Mouse (Mus musculus) heart, postnatal 0 days (tissue): Measurements from ENCODE around the gene Proser1. TPM values are rescaled to one million over a fixed set of nuclear protein-coding genes. Genes with fewer than 3 reads are reported as not detected.

ENCODE experiments used
- ATAC-seq: fragments of 200-750 bp; cut with Nextera tagmentation; 2 replicates; pipeline ENCODE4 v1.8.0; 2017; ENCODE audit warnings: low read depth, moderate number of reproducible peaks, moderate library complexity; ENCODE audit not compliant: insufficient read depth
- DNase-seq: peaks from one replicate; pipeline ENCODE4 v3.0.0-alpha.2; 2016; ENCODE audit warnings: low spot score
- H3K27ac ChIP-seq: fragments of 300-500 bp; sonication (generic); 2 replicates; pipeline ENCODE4 v1.5.1; 2014; ENCODE audit warnings: low read depth, mild to moderate bottlenecking
- H3K27me3 ChIP-seq: fragments of 300-500 bp; sonication (generic); 2 replicates; pipeline ENCODE4 v1.6.1; 2014; ENCODE audit warnings: low read length, mixed read lengths; ENCODE audit not compliant: control insufficient read depth, insufficient read depth
- H3K36me3 ChIP-seq: fragments of 300-500 bp; sonication (generic); replicated peaks from 2 replicates; pipeline ENCODE4 v1.6.1; 2014; ENCODE audit warnings: low read length, mixed read lengths; ENCODE audit not compliant: control insufficient read depth, insufficient read depth
- H3K4me1 ChIP-seq: fragments of 300-500 bp; sonication (generic); 2 replicates; pipeline ENCODE4 v1.6.1; 2014; ENCODE audit warnings: antibody characterized with exemption; ENCODE audit not compliant: control insufficient read depth, insufficient read depth
- H3K4me2 ChIP-seq: fragments of 300-500 bp; sonication (generic); 2 replicates; pipeline ENCODE4 v1.6.1; 2014; ENCODE audit warnings: low read depth, mild to moderate bottlenecking, low read length, moderate library complexity
- H3K4me3 ChIP-seq: fragments of 300-500 bp; sonication (generic); 2 replicates; pipeline ENCODE4 v1.5.1; 2014; ENCODE audit warnings: low read depth, low read length
- H3K9ac ChIP-seq: fragments of 300-500 bp; sonication (generic); replicated peaks from 2 replicates; pipeline ENCODE4 v1.6.1; 2014; ENCODE audit warnings: low read depth, low read length, mixed read lengths
- H3K9me3 ChIP-seq: fragments of 300-500 bp; sonication (generic); replicated peaks from 2 replicates; pipeline ENCODE4 v1.6.1; 2016; ENCODE audit warnings: low read length; ENCODE audit not compliant: control insufficient read depth
- CTCF ChIP-seq: IDR thresholded peaks from 2 replicates; pipeline ENCODE4 v1.5.1; 2016; ENCODE audit warnings: antibody characterized with exemption, control low read depth, low read depth
- EP300 ChIP-seq: IDR thresholded peaks from 2 replicates; pipeline ENCODE4 v1.6.1; 2016; ENCODE audit warnings: antibody characterized with exemption, low read depth
- whole genome bisulfite sequencing: fragments of 180-500 bp; shearing (Covaris S2); extraction: QIAGEN DNeasy Blood & Tissue Kit; methylation state at CpG from one replicate; pipeline ENCODE4 v1.1.7; 2014; 5-methylcytosine and 5-hydroxymethylcytosine counted together
- polyA plus RNA-seq: library from polyadenylated mRNA; unstranded; fragments of >200 nt; fragmentation: Nextera tagmentation; extraction: Ambion mirVana; gene quantifications from 2 replicates; pipeline ENCODE4 v1.2.1, GENCODE M21; 2015
- total RNA-seq: library from RNA; depleted of rRNA; stranded (reverse); fragments of >200 nt; gene quantifications from 2 replicates; pipeline ENCODE4 v1.2.3, GENCODE M21; 2014; ENCODE audit warnings: low replicate concordance; rRNA removed

Proser1 gene
- 2.4 and 4.3 TPM in 2 replicates for total RNA-seq
- 8.2 and 8.6 TPM in 2 replicates for polyA plus RNA-seq

DNA sequence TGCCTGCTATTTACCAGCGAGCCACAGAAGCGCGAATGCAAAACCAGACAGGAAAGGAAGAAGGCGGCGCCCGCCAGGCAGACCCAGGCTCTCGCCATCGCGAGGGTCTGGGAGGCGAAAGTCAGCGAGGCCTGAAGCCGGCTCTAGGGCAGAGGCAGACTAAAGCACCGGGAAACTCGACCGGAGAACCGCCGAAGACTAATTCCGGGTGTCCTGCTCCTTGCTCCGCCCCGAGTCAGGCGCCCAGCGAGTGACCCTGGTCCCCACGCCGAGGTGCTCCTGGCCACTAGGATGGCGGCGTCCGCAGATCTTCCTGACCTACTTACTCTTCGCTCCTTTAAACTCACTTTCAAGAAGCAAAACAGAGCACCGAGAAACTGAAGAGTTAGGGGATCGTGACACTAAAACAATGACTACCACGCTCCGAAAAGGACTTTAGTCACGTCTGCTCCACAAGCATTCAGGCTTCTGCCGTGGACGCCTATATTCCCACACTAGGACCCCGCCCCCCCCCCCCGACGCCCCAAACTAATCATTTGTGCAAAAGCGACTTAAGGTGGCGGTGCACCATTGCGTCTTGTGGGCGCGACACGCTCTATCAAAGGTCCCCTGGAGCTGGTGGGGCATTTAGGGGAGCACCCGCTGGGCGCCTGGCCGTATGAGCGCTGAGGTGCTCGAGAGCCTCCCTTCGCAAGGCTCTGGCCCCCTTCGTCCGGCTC, at the start of gene Proser1, which contains the start of gene Nhlrc3:
Gene Proser1 (plus strand): TSS at position 621 of the 719 bp plus-strand sequence.
Gene Nhlrc3 (minus strand): TSS at position 287 of the 719 bp plus-strand sequence.
- ATAC-seq (peak; percentile 97), DNase-seq (peak; percentile 95)
- H3K4me2 ChIP-seq = peak within 1 kb of the TSS; percentile 83
- no peaks in the 10 kb centered on the region for H3K9me3 ChIP-seq
- H3K9ac ChIP-seq = peak within 1 kb of the TSS; percentile 91
- peak within 1 kb of the TSS; percentile 86 for H3K27ac ChIP-seq
- H3K4me1 ChIP-seq = peaks cover 23% of the 10 kb centered on the region
- peak; percentile 92 for TF ChIP-seq EP300
- 0 out of 2 replicates have a peak, but pooled peaks have one; percentile 12 for TF ChIP-seq CTCF
- H3K27me3 ChIP-seq = no peaks in the 10 kb centered on the region
- under 1% methylated on average over 51 of the region's 52 CpGs for WGBS
- peaks cover 21% of the 10 kb centered on the region for H3K36me3 ChIP-seq
- peak within 1 kb of the TSS; percentile 90 for H3K4me3 ChIP-seq

DNA sequence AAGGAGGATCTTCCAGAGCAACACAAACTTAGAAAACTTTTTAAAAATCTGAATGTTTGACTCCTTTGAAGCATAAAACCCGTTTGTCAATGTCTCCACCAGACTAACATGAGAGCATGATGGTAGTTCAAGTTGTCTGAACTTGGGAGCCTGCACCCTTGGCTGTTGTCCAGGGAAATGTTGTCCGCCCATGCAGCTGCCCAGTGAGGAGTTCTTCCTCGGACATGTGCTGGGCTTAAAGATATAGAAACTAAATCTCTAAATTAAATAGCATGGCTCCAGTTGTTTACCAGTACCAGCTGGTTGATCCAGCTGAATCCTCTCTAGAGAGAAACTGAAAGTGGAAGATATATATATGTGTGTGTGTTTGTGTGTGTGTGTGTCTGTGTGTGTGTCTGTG, 49.5 kb upstream of the Proser1 start:
- DNase-seq (peak; percentile 15), ATAC-seq (no peak; the same call in 1 of the 2 replicates)
- 22% methylated on average over 3 of the region's 3 CpGs for WGBS
- Histone ChIP-seq H3K4me1 (peaks cover 11% of the 10 kb centered on the region), H3K27ac (no peak overlapping the region), H3K9me3 (no peaks in the 10 kb centered on the region), H3K4me2 (no peak overlapping the region), H3K27me3 (no peaks in the 10 kb centered on the region), H3K36me3 (no peaks in the 10 kb centered on the region), H3K9ac (no peak overlapping the region), H3K4me3 (no peak overlapping the region)
- TF ChIP-seq CTCF (no peak), EP300 (no peak)

DNA sequence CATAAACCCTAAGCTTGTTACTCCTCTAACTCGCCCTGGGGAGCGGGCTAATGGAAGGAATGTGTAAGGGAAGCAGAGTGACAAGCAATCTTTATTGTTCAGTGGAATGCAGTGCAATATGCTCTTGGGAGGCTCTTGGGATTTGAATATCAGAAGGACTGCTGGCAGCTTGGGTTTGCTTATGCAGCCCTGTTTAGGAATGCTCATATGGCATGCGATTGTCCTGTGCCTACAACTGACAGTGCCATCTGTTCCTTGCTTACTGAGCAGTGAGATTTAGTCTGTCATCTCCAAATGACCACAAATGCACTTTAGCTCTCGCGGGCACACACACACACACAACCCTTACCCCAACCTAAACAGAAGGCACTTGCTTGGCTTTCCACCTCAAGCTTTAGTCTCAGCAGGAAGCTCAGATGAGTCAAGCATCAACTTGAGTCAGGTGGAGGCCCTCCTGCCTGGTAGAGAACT, 47.4 kb upstream of the Proser1 start:
- Histone ChIP-seq H3K9ac (no peak overlapping the region), H3K4me3 (no peak overlapping the region), H3K4me2 (no peak overlapping the region), H3K36me3 (no peaks in the 10 kb centered on the region), H3K27me3 (no peaks in the 10 kb centered on the region), H3K4me1 (peaks cover 11% of the 10 kb centered on the region), H3K9me3 (no peaks in the 10 kb centered on the region), H3K27ac (no peak overlapping the region)
- no peak for DNase-seq
- no peak for ATAC-seq
- WGBS = 51% methylated on average over 5 of the region's 5 CpGs
- no peak for TF ChIP-seq EP300

DNA sequence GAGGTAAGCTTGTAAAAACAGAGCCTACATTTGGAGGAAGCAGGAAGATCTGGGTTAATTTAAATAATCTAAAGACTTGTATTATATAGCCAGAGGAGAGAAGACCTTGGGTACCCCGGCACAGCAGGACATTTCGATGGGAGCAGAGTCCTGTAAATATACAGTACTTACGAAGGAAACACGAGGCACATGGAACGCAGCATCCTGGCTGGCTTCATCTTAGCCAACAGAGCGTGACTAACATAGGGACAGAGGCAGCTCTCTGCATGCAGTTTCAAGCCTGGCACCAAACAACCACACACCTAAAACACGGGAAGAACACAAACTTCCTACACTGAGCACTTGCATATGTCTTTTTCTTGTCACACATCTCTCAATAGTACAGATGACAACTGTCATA, 45.8 kb upstream of the Proser1 start:
- no peak for TF ChIP-seq CTCF
- H3K4me3 ChIP-seq = no peak overlapping the region
- ATAC-seq = no peak
- H3K27ac ChIP-seq = no peak overlapping the region
- no peaks in the 10 kb centered on the region for H3K36me3 ChIP-seq
- 83% methylated on average over 7 of the region's 7 CpGs for WGBS
- no peak for DNase-seq
- no peaks in the 10 kb centered on the region for H3K9me3 ChIP-seq
- H3K27me3 ChIP-seq = no peaks in the 10 kb centered on the region
- no peak overlapping the region for H3K9ac ChIP-seq
- H3K4me2 ChIP-seq = no peak overlapping the region
- H3K4me1 ChIP-seq = peaks cover 11% of the 10 kb centered on the region

DNA sequence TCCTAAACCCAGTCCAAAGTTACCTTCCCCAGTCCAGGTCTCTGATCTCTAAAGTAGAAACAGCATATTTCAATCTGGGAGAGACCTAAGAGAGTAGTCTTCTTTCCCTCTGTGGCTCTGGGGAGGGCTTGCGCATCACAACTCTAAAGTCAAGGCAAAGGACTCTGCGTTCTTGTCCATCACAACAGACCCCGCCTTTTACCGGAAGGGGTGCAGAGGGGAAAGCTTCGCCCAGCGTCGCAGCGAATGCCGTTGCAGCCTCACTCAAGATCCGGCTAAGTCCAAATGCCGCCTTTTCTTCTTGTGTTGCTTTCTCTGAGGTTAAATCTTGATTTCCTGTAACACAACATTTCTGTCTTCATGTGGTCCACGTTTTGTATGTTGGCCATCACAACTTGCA, 41.8 kb upstream of the Proser1 start:
- Histone ChIP-seq H3K27ac (no peak overlapping the region), H3K36me3 (no peaks in the 10 kb centered on the region), H3K4me1 (no peaks in the 10 kb centered on the region), H3K4me3 (no peak overlapping the region), H3K4me2 (no peak overlapping the region), H3K27me3 (no peaks in the 10 kb centered on the region), H3K9me3 (no peaks in the 10 kb centered on the region), H3K9ac (no peak overlapping the region)
- no peak for TF ChIP-seq CTCF
- TF ChIP-seq EP300 = no peak
- no peak for ATAC-seq
- WGBS = 86% methylated on average over 12 of the region's 12 CpGs
- no peak for DNase-seq

DNA sequence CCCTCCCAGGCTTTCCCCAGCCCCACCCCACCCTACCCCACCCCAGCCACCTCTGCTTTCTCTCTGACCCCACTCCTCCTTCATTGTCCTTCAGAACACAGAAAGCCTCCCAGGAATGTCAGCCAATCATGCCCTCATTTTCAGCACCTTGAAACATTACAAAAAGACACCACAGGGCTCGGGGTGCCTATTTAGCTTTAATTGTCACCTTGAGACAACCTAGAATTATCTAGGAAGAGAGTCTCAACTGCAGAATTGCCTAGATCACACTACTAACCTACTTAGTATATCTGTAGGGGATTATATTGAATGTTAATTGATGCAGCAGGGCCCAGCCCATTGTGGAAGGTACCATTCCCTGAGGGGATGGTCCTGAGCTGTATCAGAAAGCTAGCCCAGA, 40.8 kb upstream of the Proser1 start:
- TF ChIP-seq CTCF (no peak), EP300 (no peak)
- no peaks in the 10 kb centered on the region for H3K9me3 ChIP-seq
- DNase-seq = no peak
- no peak overlapping the region for H3K4me2 ChIP-seq
- ATAC-seq = no peak
- no peak overlapping the region for H3K27ac ChIP-seq
- H3K27me3 ChIP-seq = no peaks in the 10 kb centered on the region
- no peak overlapping the region for H3K4me3 ChIP-seq
- WGBS = 30% methylated on average over 1 of the region's 1 CpGs
- no peak overlapping the region for H3K9ac ChIP-seq
- no peaks in the 10 kb centered on the region for H3K4me1 ChIP-seq
- H3K36me3 ChIP-seq = no peaks in the 10 kb centered on the region
